Mouse (Mus musculus) heart, postnatal 4 days (tissue): ENCODE data around the gene Psmb8. TPM values are rescaled to one million over a fixed set of nuclear protein-coding genes. Genes with fewer than 3 reads are reported as not detected.
"Not testable (repeated sequence)": the region's sequence is repeated elsewhere in the genome, so short reads cannot be mapped to it uniquely, and the experiment has no call there.

ENCODE experiments used
- DNase-seq: peaks from one replicate; pipeline ENCODE4 v3.0.0; 2021
- total RNA-seq, 2 experiments: library from RNA; stranded (reverse); gene quantifications; 2 replicates each; pipeline ENCODE4 v1.2.3; 2021

Psmb8 gene
- total RNA-seq, 2 experiments from 2014 or later, result 3.7 to 7.0 TPM

GRCm38 (mm10) chr17:34213936-34214335 is 16.4 kb downstream of the Psmb8 start:
- no peak for DNase-seq

GRCm38 (mm10) chr17:34215176-34215575 is 17.7 kb downstream of the Psmb8 start:
- DNase-seq, result no peak

- DNase-seq, result no peak
These were observed 19.9 kb downstream of the Psmb8 start for GRCm38 (mm10) chr17:34217216-34217928.

GRCm38 (mm10) chr17:34217986-34218385 is 20.5 kb downstream of the Psmb8 start:
- DNase-seq, result no peak

GRCm38 (mm10) chr17:34218675-34219074 is 21.2 kb downstream of the Psmb8 start:
- peak; percentile 57 for DNase-seq

- peak; percentile 80 for DNase-seq
These were observed 21.6 kb downstream of the Psmb8 start for GRCm38 (mm10) chr17:34219096-34219495.

GRCm38 (mm10) chr17:34219801-34220200 is 22.3 kb downstream of the Psmb8 start:
- not testable (repeated sequence) for DNase-seq

GRCm38 (mm10) chr17:34220401-34220800 is 22.9 kb downstream of the Psmb8 start:
- not testable (repeated sequence) for DNase-seq

- no peak for DNase-seq
These were observed 27.3 kb downstream of the Psmb8 start for GRCm38 (mm10) chr17:34224816-34225215.

GRCm38 (mm10) chr17:34225426-34225825 is 27.9 kb downstream of the Psmb8 start:
- no peak for DNase-seq

GRCm38 (mm10) chr17:34225911-34226310 is 28.4 kb downstream of the Psmb8 start:
- DNase-seq, result not testable (repeated sequence)

- not testable (repeated sequence) for DNase-seq
These were observed 33.5 kb downstream of the Psmb8 start for GRCm38 (mm10) chr17:34230971-34231370.

- not testable (repeated sequence) for DNase-seq
These were observed 34.5 kb downstream of the Psmb8 start for GRCm38 (mm10) chr17:34232021-34232420.

- DNase-seq, result peak; percentile 83
These were observed 37.4 kb downstream of the Psmb8 start for GRCm38 (mm10) chr17:34234926-34235325.

GRCm38 (mm10) chr17:34236691-34237090 is 39.2 kb downstream of the Psmb8 start:
- DNase-seq, result no peak

GRCm38 (mm10) chr17:34237741-34238140 is 40.2 kb downstream of the Psmb8 start:
- DNase-seq, result no peak

GRCm38 (mm10) chr17:34238706-34239105 is 41.2 kb downstream of the Psmb8 start, which contains the start of gene H2-Ob:
TSS of gene H2-Ob (plus strand) at chr17:34238903.
- DNase-seq, result no peak

GRCm38 (mm10) chr17:34239601-34240041 is 42.1 kb downstream of the Psmb8 start:
- DNase-seq, result no peak

- no peak for DNase-seq
These were observed 42.8 kb downstream of the Psmb8 start for GRCm38 (mm10) chr17:34240366-34240765.

GRCm38 (mm10) chr17:34240916-34241315 is 43.4 kb downstream of the Psmb8 start:
- no peak for DNase-seq

- no peak for DNase-seq
These were observed 47.1 kb downstream of the Psmb8 start for GRCm38 (mm10) chr17:34244656-34245055.

- DNase-seq, result no peak
These were observed 49.5 kb downstream of the Psmb8 start for GRCm38 (mm10) chr17:34247047-34247446.

GRCm38 (mm10) chr17:34248764-34249163 is 51.2 kb downstream of the Psmb8 start:
- DNase-seq, result no peak

- DNase-seq, result no peak
These were observed 51.8 kb downstream of the Psmb8 start for GRCm38 (mm10) chr17:34249361-34249760.
